Mouse (Mus musculus) lung, postnatal 0 days (tissue): ENCODE measurements around the gene Ifi35.
"Not testable (repeated sequence)": the region's sequence is repeated elsewhere in the genome, so short reads cannot be mapped to it uniquely, and the experiment has no call there.

Experiments used
- CTCF ChIP-seq: IDR thresholded peaks from 2 replicates; pipeline ENCODE4 v1.5.1; 2016; ENCODE audit warnings: antibody characterized with exemption, mild to moderate bottlenecking
- EP300 ChIP-seq: IDR thresholded peaks from 2 replicates; pipeline ENCODE4 v1.6.1; 2016; ENCODE audit warnings: antibody characterized with exemption, mild to moderate bottlenecking, control low read depth

DNA sequence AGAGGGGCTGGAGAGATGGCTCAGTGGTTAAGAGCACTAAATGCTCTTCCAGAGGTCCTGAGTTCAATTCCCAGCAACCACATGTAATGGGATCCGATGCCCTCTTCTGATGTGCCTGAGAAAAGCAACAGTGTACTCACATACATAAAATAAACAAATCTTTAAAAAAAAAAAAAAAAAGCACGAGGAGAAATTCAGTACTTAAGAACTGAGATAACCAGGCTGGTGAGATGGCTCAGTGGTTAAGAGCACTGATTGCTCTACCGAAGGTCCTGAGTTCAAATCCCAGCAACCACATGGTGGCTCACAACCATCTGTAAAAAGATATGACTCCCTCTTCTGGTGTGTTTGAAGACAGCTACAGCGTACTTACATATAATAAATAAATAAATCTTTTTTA lies 1.4 kb downstream of the Ifi35 start:
- TF ChIP-seq EP300, CTCF: not testable (repeated sequence)
